Mouse (Mus musculus): ENCODE results near the gene Arhgap31. TPM values are rescaled to one million over a fixed set of nuclear protein-coding genes. Genes with fewer than 3 reads are reported as not detected.

The Arhgap31 gene
- polyA plus RNA-seq, 1 experiment from 2014 or later = 6.3 TPM

DNA sequence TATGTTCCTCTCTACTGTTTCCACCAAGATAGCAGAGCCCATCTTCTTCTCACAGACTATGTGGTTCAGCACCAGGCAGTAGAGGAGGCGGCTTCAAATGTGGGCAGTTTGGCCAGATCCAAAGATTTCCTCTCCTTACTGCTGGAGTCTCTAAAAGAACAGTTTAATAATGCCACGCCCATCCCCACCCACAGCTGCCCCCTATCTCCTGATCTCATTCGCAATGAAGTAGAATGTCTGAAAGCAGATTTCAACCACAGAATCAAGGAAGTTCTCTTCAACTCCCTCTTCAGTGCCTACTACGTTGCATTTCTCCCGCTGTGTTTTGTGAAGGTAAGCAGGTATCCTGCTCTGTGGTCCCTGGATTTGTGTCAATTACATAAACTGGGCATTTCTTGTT is 127.9 kb downstream of the Arhgap31 start:
- no peak overlapping the region for H3K4me2 ChIP-seq (ENCODE audit: low read length)
- H3K27me3 ChIP-seq (ENCODE audit: control insufficient read depth, insufficient read depth, low read length) = no peaks in the 10 kb centered on the region
- H3K9me3 ChIP-seq (ENCODE audit: control insufficient read depth, low read length) = no peaks in the 10 kb centered on the region
- DNase-seq = no peak
- WGBS = 97% methylated on average over 5 of the region's 5 CpGs
- no peak overlapping the region for H3K9ac ChIP-seq (replicated peaks; ENCODE audit: low read length)
- H3K4me3 ChIP-seq (replicated peaks; ENCODE audit: low read depth, low read length) = no peak overlapping the region
- H3K4me1 ChIP-seq (ENCODE audit: control insufficient read depth, insufficient read depth, low read length) = no peaks in the 10 kb centered on the region
- no peak for ATAC-seq (ENCODE audit: low FRiP score, low TSS enrichment)
- no peak overlapping the region for H3K27ac ChIP-seq (replicated peaks; ENCODE audit: low read depth, low read length)
- peaks cover 83% of the 10 kb centered on the region for H3K36me3 ChIP-seq (ENCODE audit: control insufficient read depth, insufficient read depth, low read length)

DNA sequence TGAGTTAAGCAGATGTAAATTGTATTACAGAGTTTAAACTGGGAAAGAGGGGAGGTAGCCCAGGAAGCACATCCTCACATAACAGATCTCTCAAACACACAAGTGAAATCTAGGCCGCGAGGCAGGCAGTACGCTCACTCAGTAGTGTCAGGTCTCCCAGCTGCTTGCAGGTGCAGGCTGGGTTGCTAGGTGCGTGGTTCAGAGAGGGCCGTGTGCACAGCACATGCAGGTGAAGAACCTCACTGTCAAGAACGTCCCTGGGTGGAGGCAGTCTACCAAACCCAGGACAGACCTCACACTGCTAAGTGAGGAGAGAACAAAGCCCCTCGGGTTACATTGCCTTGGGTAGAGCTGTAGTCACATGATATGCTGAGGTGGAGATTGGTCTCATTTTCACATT is 128.3 kb downstream of the Arhgap31 start:
- Histone ChIP-seq H3K27ac (replicated peaks; ENCODE audit: low read depth, low read length) (no peak overlapping the region), H3K4me1 (ENCODE audit: control insufficient read depth, insufficient read depth, low read length) (no peaks in the 10 kb centered on the region), H3K4me3 (replicated peaks; ENCODE audit: low read depth, low read length) (no peak overlapping the region), H3K9ac (replicated peaks; ENCODE audit: low read length) (no peak overlapping the region), H3K4me2 (ENCODE audit: low read length) (no peak overlapping the region), H3K27me3 (ENCODE audit: control insufficient read depth, insufficient read depth, low read length) (no peaks in the 10 kb centered on the region), H3K36me3 (ENCODE audit: control insufficient read depth, insufficient read depth, low read length) (peaks cover 79% of the 10 kb centered on the region), H3K9me3 (ENCODE audit: control insufficient read depth, low read length) (no peaks in the 10 kb centered on the region)
- DNase-seq = no peak
- WGBS = 92% methylated on average over 7 of the region's 7 CpGs
- no peak for ATAC-seq (ENCODE audit: low FRiP score, low TSS enrichment)

DNA sequence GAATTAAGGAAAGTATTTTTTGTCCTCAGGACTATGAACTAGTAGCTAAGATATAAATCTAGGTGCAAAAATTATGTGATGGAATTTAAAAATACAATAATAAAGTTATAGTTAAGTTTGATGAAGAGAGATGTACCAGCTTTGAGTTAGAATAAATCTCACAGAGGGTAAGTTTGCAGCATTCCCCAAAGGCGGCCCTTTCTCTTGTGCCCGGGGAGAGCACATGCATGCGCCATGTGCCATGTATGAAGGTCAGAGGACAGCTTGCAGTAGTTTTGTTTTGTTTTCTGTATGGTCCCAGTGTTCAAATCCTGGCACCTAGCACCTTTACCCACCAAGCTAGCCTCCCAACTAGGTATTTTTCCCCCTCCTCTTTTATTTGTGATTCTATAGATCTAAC is 141.6 kb downstream of the Arhgap31 start:
- Histone ChIP-seq H3K27ac (replicated peaks; ENCODE audit: low read depth, low read length) (no peak overlapping the region), H3K9me3 (ENCODE audit: control insufficient read depth, low read length) (no peaks in the 10 kb centered on the region), H3K4me3 (replicated peaks; ENCODE audit: low read depth, low read length) (no peak overlapping the region), H3K36me3 (ENCODE audit: control insufficient read depth, insufficient read depth, low read length) (peaks cover 58% of the 10 kb centered on the region), H3K27me3 (ENCODE audit: control insufficient read depth, insufficient read depth, low read length) (no peaks in the 10 kb centered on the region), H3K4me1 (ENCODE audit: control insufficient read depth, insufficient read depth, low read length) (no peaks in the 10 kb centered on the region), H3K9ac (replicated peaks; ENCODE audit: low read length) (no peak overlapping the region), H3K4me2 (ENCODE audit: low read length) (no peak overlapping the region)
- 99% methylated on average over 3 of the region's 3 CpGs for WGBS
- ATAC-seq (ENCODE audit: low FRiP score, low TSS enrichment) = no peak
- DNase-seq = no peak

DNA sequence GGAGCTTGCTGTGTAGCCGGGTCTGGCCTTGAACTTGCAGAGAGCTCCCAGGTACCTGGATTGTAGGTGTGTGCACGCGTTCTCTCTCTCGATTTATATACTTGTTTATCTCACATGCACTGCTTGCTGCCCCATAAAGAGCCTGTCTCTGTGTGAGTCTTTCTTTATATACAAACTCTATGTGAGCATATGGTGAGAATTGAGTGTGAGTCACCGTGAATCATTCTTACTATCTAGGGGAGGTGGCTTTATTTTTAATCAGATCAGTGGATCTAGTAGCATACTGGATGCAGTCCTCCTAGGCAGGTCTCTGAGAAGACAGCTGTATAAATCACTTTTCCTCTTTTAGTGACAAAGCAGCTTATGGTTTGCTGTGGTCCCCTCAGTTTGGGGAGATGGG is 144.9 kb downstream of the Arhgap31 start:
- DNase-seq (no peak), ATAC-seq (ENCODE audit: low FRiP score, low TSS enrichment) (no peak)
- no peak overlapping the region for H3K4me2 ChIP-seq (ENCODE audit: low read length)
- no peak overlapping the region for H3K9ac ChIP-seq (replicated peaks; ENCODE audit: low read length)
- H3K27ac ChIP-seq (replicated peaks; ENCODE audit: low read depth, low read length) = no peak overlapping the region
- H3K4me3 ChIP-seq (replicated peaks; ENCODE audit: low read depth, low read length) = no peak overlapping the region
- no peaks in the 10 kb centered on the region for H3K9me3 ChIP-seq (ENCODE audit: control insufficient read depth, low read length)
- peaks cover 8% of the 10 kb centered on the region for H3K4me1 ChIP-seq (ENCODE audit: control insufficient read depth, insufficient read depth, low read length)
- WGBS = 98% methylated on average over 5 of the region's 5 CpGs
- peaks cover 49% of the 10 kb centered on the region for H3K36me3 ChIP-seq (ENCODE audit: control insufficient read depth, insufficient read depth, low read length)
- no peaks in the 10 kb centered on the region for H3K27me3 ChIP-seq (ENCODE audit: control insufficient read depth, insufficient read depth, low read length)

DNA sequence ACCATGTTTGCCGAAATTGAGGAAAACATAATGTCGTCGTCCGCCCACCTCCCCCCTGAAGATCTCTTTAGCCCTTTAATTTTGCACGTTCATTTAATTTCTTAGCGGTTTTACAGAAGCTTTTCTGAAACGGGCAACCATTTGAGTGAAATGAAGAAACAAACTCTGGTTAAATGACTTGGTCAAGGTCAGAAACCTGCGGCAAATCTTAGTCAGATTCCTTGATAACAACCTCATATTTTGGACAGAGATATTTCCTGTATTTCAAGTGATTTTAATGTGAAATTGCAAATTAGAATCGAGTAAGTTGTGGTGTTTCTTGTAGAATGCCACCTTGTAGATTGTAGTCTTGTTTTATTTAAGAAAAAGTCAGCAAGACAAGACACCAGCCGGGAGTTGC is 149.6 kb downstream of the Arhgap31 start:
- no peaks in the 10 kb centered on the region for H3K9me3 ChIP-seq (ENCODE audit: control insufficient read depth, low read length)
- peaks cover 8% of the 10 kb centered on the region for H3K4me1 ChIP-seq (ENCODE audit: control insufficient read depth, insufficient read depth, low read length)
- ATAC-seq (ENCODE audit: low FRiP score, low TSS enrichment) (no peak), DNase-seq (no peak)
- peak overlapping the region; percentile 82 for H3K4me3 ChIP-seq (replicated peaks; ENCODE audit: low read depth, low read length)
- no peak overlapping the region for H3K27ac ChIP-seq (replicated peaks; ENCODE audit: low read depth, low read length)
- H3K9ac ChIP-seq (replicated peaks; ENCODE audit: low read length) = peak overlapping the region; percentile 82; the same call in 1 of the 2 replicates
- 43% methylated on average over 10 of the region's 10 CpGs for WGBS
- peaks cover 24% of the 10 kb centered on the region for H3K36me3 ChIP-seq (ENCODE audit: control insufficient read depth, insufficient read depth, low read length)
- peaks cover 4% of the 10 kb centered on the region; the same call in 1 of the 2 replicates for H3K27me3 ChIP-seq (ENCODE audit: control insufficient read depth, insufficient read depth, low read length)
- H3K4me2 ChIP-seq (ENCODE audit: low read length) = peak overlapping the region; percentile 82

DNA sequence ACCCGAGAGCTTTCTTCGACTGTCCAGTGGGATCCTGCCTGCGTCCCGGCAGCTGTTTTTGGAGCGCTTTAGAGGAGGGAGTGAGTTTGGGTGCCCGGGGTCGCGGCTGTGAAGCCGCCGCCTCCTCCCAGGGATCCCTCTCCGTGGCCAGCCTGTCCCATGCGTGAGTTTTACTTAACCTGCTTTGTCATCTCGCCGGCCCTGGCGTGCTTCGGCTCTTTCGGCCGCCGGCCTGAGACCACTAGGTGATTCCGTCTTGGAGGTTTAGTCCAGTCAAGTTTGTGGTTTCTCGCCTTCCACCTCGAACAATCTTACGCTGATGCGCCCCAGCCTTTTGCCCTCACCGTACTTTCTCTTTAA is 150.1 kb downstream of the Arhgap31 start:
- H3K9ac ChIP-seq (replicated peaks; ENCODE audit: low read length) = peak overlapping the region; percentile 82
- peak overlapping the region; percentile 82 for H3K4me2 ChIP-seq (ENCODE audit: low read length)
- H3K9me3 ChIP-seq (ENCODE audit: control insufficient read depth, low read length) = no peaks in the 10 kb centered on the region
- ATAC-seq (ENCODE audit: low FRiP score, low TSS enrichment) (no peak), DNase-seq (no peak)
- WGBS = under 1% methylated on average over 25 of the region's 25 CpGs
- H3K27me3 ChIP-seq (ENCODE audit: control insufficient read depth, insufficient read depth, low read length) = peaks cover 5% of the 10 kb centered on the region; the same call in 1 of the 2 replicates
- peak overlapping the region; percentile 82 for H3K4me3 ChIP-seq (replicated peaks; ENCODE audit: low read depth, low read length)
- peaks cover 8% of the 10 kb centered on the region for H3K4me1 ChIP-seq (ENCODE audit: control insufficient read depth, insufficient read depth, low read length)
- peak overlapping the region; percentile 74 for H3K27ac ChIP-seq (replicated peaks; ENCODE audit: low read depth, low read length)
- peaks cover 19% of the 10 kb centered on the region for H3K36me3 ChIP-seq (ENCODE audit: control insufficient read depth, insufficient read depth, low read length)

DNA sequence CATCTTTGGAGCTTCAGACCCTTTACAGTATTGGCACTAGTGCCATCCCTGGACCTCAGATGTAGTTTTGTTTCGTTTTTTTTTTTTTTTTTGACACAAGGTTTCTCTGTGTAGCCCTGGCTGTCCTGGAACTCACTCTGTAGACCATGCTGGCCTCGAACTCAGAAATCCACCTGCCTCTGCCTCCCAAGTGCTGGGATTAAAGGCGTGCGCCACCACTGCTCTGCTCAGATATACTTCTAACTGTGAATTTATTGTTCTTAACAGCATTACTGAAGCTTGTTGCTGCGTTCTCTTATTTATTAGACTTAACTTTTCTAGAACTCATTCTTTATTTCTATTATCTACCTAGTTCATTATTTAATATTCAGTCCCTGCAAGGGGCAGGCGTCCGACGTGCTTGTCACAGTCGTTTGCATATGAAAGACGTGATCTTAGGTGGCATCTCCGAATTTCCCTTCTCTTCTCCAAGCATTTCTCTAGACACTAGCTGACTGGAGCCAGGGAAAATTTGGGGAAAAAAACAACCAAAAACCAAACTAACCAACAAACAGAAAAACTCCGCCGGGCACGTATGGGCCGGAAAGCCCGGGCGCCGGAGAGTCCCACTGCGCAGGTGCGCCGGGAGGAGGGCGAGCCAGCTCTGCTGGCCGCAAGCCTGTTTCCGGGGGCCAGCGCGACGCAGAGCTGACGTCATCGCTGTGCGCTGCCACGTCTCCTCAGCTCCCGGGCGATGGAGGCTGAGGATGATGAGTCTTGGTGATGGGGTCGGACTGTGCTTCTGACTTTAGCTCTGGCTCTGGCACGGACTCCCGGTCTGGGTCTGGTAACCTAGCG is 150.7 kb downstream of the Arhgap31 start:
- peak overlapping the region; percentile 74 for H3K27ac ChIP-seq (replicated peaks; ENCODE audit: low read depth, low read length)
- peaks cover 5% of the 10 kb centered on the region; the same call in 1 of the 2 replicates for H3K27me3 ChIP-seq (ENCODE audit: control insufficient read depth, insufficient read depth, low read length)
- H3K4me1 ChIP-seq (ENCODE audit: control insufficient read depth, insufficient read depth, low read length) = peaks cover 8% of the 10 kb centered on the region
- H3K4me3 ChIP-seq (replicated peaks; ENCODE audit: low read depth, low read length) = peak overlapping the region; percentile 82
- peak overlapping the region; percentile 82 for H3K9ac ChIP-seq (replicated peaks; ENCODE audit: low read length)
- no peaks in the 10 kb centered on the region for H3K9me3 ChIP-seq (ENCODE audit: control insufficient read depth, low read length)
- 7% methylated on average over 37 of the region's 37 CpGs for WGBS
- peaks cover 14% of the 10 kb centered on the region for H3K36me3 ChIP-seq (ENCODE audit: control insufficient read depth, insufficient read depth, low read length)
- peak overlapping the region; percentile 82 for H3K4me2 ChIP-seq (ENCODE audit: low read length)
- DNase-seq = peak; percentile 99
- ATAC-seq (ENCODE audit: low FRiP score, low TSS enrichment) = peak; percentile 96

DNA sequence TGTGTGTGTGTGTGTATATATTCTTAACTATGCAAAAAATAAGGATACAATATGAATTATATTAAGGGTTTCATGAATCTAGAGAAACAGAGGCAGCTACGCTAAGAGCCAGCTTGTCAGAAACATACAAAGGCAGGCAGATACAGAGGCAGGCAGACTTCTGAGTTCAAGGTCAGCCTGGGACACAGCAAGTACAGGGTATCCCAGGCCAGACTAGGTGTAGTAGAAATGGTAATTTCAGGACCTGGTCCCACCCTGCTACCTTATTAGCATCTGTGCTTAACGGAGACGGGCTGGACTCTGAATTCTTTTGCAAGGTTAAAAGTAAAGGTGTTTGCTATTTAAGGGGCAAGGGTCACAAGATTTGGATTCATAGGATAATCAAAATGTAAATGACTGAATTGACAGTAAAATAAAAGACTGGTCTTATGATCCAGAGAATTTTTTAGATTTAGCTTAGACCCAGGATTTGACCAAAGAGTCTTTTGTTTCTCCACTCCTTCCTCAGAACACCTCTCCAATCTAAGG is 154.8 kb downstream of the Arhgap31 start, which contains the start of gene Tmem39a:
Gene Tmem39a, plus strand, starts transcription at position 478 of the 528 bp plus-strand sequence.
- Histone ChIP-seq H3K4me3 (replicated peaks; ENCODE audit: low read depth, low read length) (no peak within 1 kb of the TSS), H3K4me2 (ENCODE audit: low read length) (no peak within 1 kb of the TSS), H3K27ac (replicated peaks; ENCODE audit: low read depth, low read length) (no peak within 1 kb of the TSS), H3K9me3 (ENCODE audit: control insufficient read depth, low read length) (no peaks in the 10 kb centered on the region), H3K27me3 (ENCODE audit: control insufficient read depth, insufficient read depth, low read length) (peaks cover 5% of the 10 kb centered on the region; the same call in 1 of the 2 replicates), H3K4me1 (ENCODE audit: control insufficient read depth, insufficient read depth, low read length) (no peaks in the 10 kb centered on the region), H3K9ac (replicated peaks; ENCODE audit: low read length) (no peak within 1 kb of the TSS), H3K36me3 (ENCODE audit: control insufficient read depth, insufficient read depth, low read length) (no peaks in the 10 kb centered on the region)
- DNase-seq (no peak), ATAC-seq (ENCODE audit: low FRiP score, low TSS enrichment) (no peak)
- WGBS = 89% methylated on average over 3 of the region's 3 CpGs

DNA sequence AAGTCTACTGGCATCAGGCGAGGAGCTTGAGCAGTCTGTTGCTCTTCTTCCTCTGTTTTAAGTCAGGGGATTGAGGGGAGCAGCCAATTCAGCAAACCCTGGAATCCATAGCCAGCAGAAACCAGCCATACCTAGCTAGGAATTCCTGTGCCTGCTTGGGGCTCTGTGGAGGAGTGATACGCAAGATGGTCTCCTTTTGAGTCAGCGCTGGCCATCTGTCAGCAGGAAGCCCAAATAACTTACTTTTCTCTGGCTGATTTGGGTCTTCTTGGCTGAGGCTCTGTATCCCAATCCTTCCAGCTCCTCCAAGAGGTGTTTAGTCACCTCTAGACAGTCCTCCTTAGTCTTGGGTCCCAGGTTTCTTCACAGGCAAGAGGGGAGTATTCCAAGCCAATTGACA is 157.1 kb downstream of the Arhgap31 start:
- H3K27ac ChIP-seq (replicated peaks; ENCODE audit: low read depth, low read length) = no peak overlapping the region
- H3K27me3 ChIP-seq (ENCODE audit: control insufficient read depth, insufficient read depth, low read length) = peaks cover 5% of the 10 kb centered on the region; the same call in 1 of the 2 replicates
- ATAC-seq (ENCODE audit: low FRiP score, low TSS enrichment) = no peak

More for the DNA sequence above, 157.1 kb downstream of the Arhgap31 start:
- Histone ChIP-seq H3K9me3 (ENCODE audit: control insufficient read depth, low read length) (no peaks in the 10 kb centered on the region), H3K4me2 (ENCODE audit: low read length) (no peak overlapping the region), H3K4me3 (replicated peaks; ENCODE audit: low read depth, low read length) (no peak overlapping the region), H3K9ac (replicated peaks; ENCODE audit: low read length) (no peak overlapping the region), H3K4me1 (ENCODE audit: control insufficient read depth, insufficient read depth, low read length) (no peaks in the 10 kb centered on the region), H3K36me3 (ENCODE audit: control insufficient read depth, insufficient read depth, low read length) (no peaks in the 10 kb centered on the region)
- 78% methylated on average over 3 of the region's 3 CpGs for WGBS
- no peak for DNase-seq

All from midbrain, embryonic 14.5 days (tissue).